Comparison of ENCODE assay signal across 7 mouse cellular contexts in the genomic region with DNA sequence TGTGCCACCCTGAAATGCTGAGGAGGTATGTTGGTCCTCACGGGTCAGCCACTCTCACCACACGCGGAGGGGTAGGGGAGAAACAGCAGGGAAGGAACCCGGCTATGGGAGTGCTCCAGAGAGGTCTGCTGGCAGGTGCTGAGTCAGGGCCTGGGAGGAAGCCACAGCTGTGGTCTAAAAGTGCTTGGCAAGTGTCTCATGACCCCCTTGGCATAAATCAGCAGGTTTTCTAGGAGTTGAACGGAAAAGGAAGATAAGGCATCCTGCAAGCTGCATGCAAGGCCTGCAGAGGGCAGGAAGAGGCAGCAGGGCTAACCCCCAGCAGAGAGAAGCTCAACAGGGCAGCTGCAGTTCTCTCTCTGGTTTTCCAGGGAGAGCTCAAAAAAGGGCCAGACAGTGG. TPM values are rescaled to one million over a fixed set of nuclear protein-coding genes. Genes with fewer than 3 reads are reported as not detected.
DNase-seq lines count a peak whose midpoint lies in the region; ATAC-seq and TF ChIP-seq lines count a peak whose summit lies in the region.

No protein-coding gene starts in this region.

- H3K9ac ChIP-seq in midbrain, embryonic 12.5 days (replicated peaks) = 0 out of 2 replicates have a peak overlapping the region, but pooled peaks have one; percentile 15
- H3K9ac ChIP-seq in forebrain, embryonic 13.5 days = no peak overlapping the region

- H3K4me2 ChIP-seq in midbrain, embryonic 12.5 days (replicated peaks) = no peak overlapping the region
- H3K4me2 ChIP-seq in forebrain, embryonic 13.5 days = no peak overlapping the region

- H3K9me3 ChIP-seq in midbrain, embryonic 12.5 days = no peaks in the 10 kb centered on the region
- H3K9me3 ChIP-seq in midbrain, embryonic 10.5 days (replicated peaks) = no peaks in the 10 kb centered on the region
- no peaks in the 10 kb centered on the region for H3K9me3 ChIP-seq in forebrain, embryonic 13.5 days (replicated peaks)

- TF ChIP-seq POLR2A in kidney, adult 2 months (IDR thresholded peaks at IDR 0.05; ENCODE audit: low read depth, low read length) = no peak

- H3K27ac ChIP-seq in midbrain, embryonic 12.5 days (replicated peaks) = no peak overlapping the region
- H3K27ac ChIP-seq in midbrain, embryonic 10.5 days (replicated peaks) = no peak overlapping the region
- peak overlapping the region; percentile 3; the same call in 1 of the 2 replicates for H3K27ac ChIP-seq in kidney, adult 2 months (ENCODE audit: insufficient read depth, low read depth, low read length)
- no peak overlapping the region; the same call in 1 of the 2 replicates for H3K27ac ChIP-seq in forebrain, embryonic 13.5 days

- H3K4me3 ChIP-seq in midbrain, embryonic 12.5 days = no peak overlapping the region
- no peak overlapping the region for H3K4me3 ChIP-seq in midbrain, embryonic 10.5 days
- H3K4me3 ChIP-seq in kidney, adult 2 months (ENCODE audit: insufficient read depth, low read depth, low read length) = no peak overlapping the region
- no peak overlapping the region for H3K4me3 ChIP-seq in forebrain, embryonic 13.5 days

- ATAC-seq in midbrain, embryonic 12.5 days (ENCODE audit: low FRiP score, low read depth) = no peak
- ATAC-seq in forebrain, embryonic 13.5 days = no peak

- WGBS in midbrain, embryonic 12.5 days = 81% methylated on average over 5 of the region's 5 CpGs
- 84% methylated on average over 5 of the region's 5 CpGs for WGBS in midbrain, embryonic 10.5 days
- WGBS in kidney, adult 2 months = 15% methylated on average over 5 of the region's 5 CpGs
- 75% methylated on average over 5 of the region's 5 CpGs for WGBS in forebrain, embryonic 13.5 days

- H3K4me1 ChIP-seq in midbrain, embryonic 12.5 days = peaks cover 21% of the 10 kb centered on the region
- H3K4me1 ChIP-seq in midbrain, embryonic 10.5 days = peaks cover 27% of the 10 kb centered on the region
- H3K4me1 ChIP-seq in kidney, adult 2 months (ENCODE audit: control insufficient read depth, insufficient read depth, low read length) = peaks cover 54% of the 10 kb centered on the region
- peaks cover 28% of the 10 kb centered on the region for H3K4me1 ChIP-seq in forebrain, embryonic 13.5 days

- H3K27me3 ChIP-seq in midbrain, embryonic 12.5 days = no peaks in the 10 kb centered on the region
- H3K27me3 ChIP-seq in midbrain, embryonic 10.5 days (ENCODE audit: low read depth, poor library complexity, severe bottlenecking) = no peaks in the 10 kb centered on the region
- no peaks in the 10 kb centered on the region for H3K27me3 ChIP-seq in kidney, adult 2 months (replicated peaks; ENCODE audit: control insufficient read depth, insufficient read depth, low read length)
- no peaks in the 10 kb centered on the region for H3K27me3 ChIP-seq in forebrain, embryonic 13.5 days

- DNase-seq in midbrain, embryonic 10.5 days (ENCODE audit: low spot score) = no peak
- DNase-seq in brain, adult 2 months (ENCODE audit: low read depth, low spot score) = peak; percentile 62
- DNase-seq in kidney, adult 2 months = peak; percentile 81
- DNase-seq in lung, postnatal 4 days = peak; percentile 28 to 48
- no peak for DNase-seq in embryo, embryonic 9.5 days (ENCODE audit: extremely low spot score)

- H3K36me3 ChIP-seq in midbrain, embryonic 12.5 days = peaks cover 43% of the 10 kb centered on the region
- H3K36me3 ChIP-seq in midbrain, embryonic 10.5 days = peaks cover 83% of the 10 kb centered on the region
- H3K36me3 ChIP-seq in kidney, adult 2 months (ENCODE audit: control insufficient read depth, insufficient read depth, low read length) = no peaks in the 10 kb centered on the region
- H3K36me3 ChIP-seq in forebrain, embryonic 13.5 days (ENCODE audit: poor library complexity, severe bottlenecking) = peaks cover 57% of the 10 kb centered on the region

- peak; percentile 29 for TF ChIP-seq CTCF in kidney, adult 2 months (conservative IDR thresholded peaks at IDR 0.05; ENCODE audit: insufficient read depth, insufficient read length, low read depth, low read length)

RNA-seq across cellular contexts. Expression of a gene that starts 5.5 kb away (rescaled TPM):
- 131 and 138 TPM in 2 replicates for polyA plus RNA-seq in midbrain, embryonic 12.5 days (2016; fragmentation: Nextera tagmentation; extraction: Ambion mirVana)
- 161 and 162 TPM in 2 replicates for polyA plus RNA-seq in midbrain, embryonic 10.5 days (2016; fragmentation: Nextera tagmentation; extraction: Ambion mirVana)
- polyA plus RNA-seq in kidney, adult 2 months (2012; rRNA removed) = 48.7 and 56.7 TPM in 2 replicates
- 116 and 127 TPM in 2 replicates for polyA plus RNA-seq in forebrain, embryonic 13.5 days (2015; fragmentation: Nextera tagmentation; extraction: Ambion mirVana)

RNA-seq across cellular contexts. Expression of a gene that starts 9.3 kb away (rescaled TPM):
- polyA plus RNA-seq in midbrain, embryonic 12.5 days (2016; fragmentation: Nextera tagmentation; extraction: Ambion mirVana) = 32.5 and 34.5 TPM in 2 replicates
- polyA plus RNA-seq in midbrain, embryonic 10.5 days (2016; fragmentation: Nextera tagmentation; extraction: Ambion mirVana) = 45.4 and 49.3 TPM in 2 replicates
- 1.0 and 1.2 TPM in 2 replicates for polyA plus RNA-seq in kidney, adult 2 months (2012; rRNA removed)
- 22.0 and 26.7 TPM in 2 replicates for polyA plus RNA-seq in forebrain, embryonic 13.5 days (2015; fragmentation: Nextera tagmentation; extraction: Ambion mirVana)

RNA-seq across cellular contexts. Expression of a gene that starts 25.4 kb away (rescaled TPM):
- 195 and 205 TPM in 2 replicates for polyA plus RNA-seq in midbrain, embryonic 12.5 days (2016; fragmentation: Nextera tagmentation; extraction: Ambion mirVana)
- polyA plus RNA-seq in midbrain, embryonic 10.5 days (2016; fragmentation: Nextera tagmentation; extraction: Ambion mirVana) = 131 and 160 TPM in 2 replicates
- polyA plus RNA-seq in kidney, adult 2 months (2012; rRNA removed) = 98.3 and 116 TPM in 2 replicates
- 168 TPM in 2 replicates for polyA plus RNA-seq in forebrain, embryonic 13.5 days (2015; fragmentation: Nextera tagmentation; extraction: Ambion mirVana)

RNA-seq across cellular contexts. Expression of a gene that starts 25.5 kb away (rescaled TPM):
- 4.7 and 5.7 TPM in 2 replicates for polyA plus RNA-seq in midbrain, embryonic 12.5 days (2016; fragmentation: Nextera tagmentation; extraction: Ambion mirVana)
- polyA plus RNA-seq in midbrain, embryonic 10.5 days (2016; fragmentation: Nextera tagmentation; extraction: Ambion mirVana) = 5.2 and 5.5 TPM in 2 replicates
- 20.1 and 22.6 TPM in 2 replicates for polyA plus RNA-seq in kidney, adult 2 months (2012; rRNA removed)
- polyA plus RNA-seq in forebrain, embryonic 13.5 days (2015; fragmentation: Nextera tagmentation; extraction: Ambion mirVana) = 3.9 and 4.8 TPM in 2 replicates

RNA-seq across cellular contexts. Expression of a gene that starts 43.9 kb away (rescaled TPM):
- polyA plus RNA-seq in midbrain, embryonic 12.5 days (2016; fragmentation: Nextera tagmentation; extraction: Ambion mirVana) = 54.9 and 58.1 TPM in 2 replicates
- polyA plus RNA-seq in midbrain, embryonic 10.5 days (2016; fragmentation: Nextera tagmentation; extraction: Ambion mirVana) = 35.7 and 41.2 TPM in 2 replicates
- 75.6 and 90.3 TPM in 2 replicates for polyA plus RNA-seq in kidney, adult 2 months (2012; rRNA removed)
- 68.7 and 68.8 TPM in 2 replicates for polyA plus RNA-seq in forebrain, embryonic 13.5 days (2015; fragmentation: Nextera tagmentation; extraction: Ambion mirVana)

Comparison
In these comparisons a context has a peak if more than half of its experiments do, and no peak if none do; other contexts are left out.
1. DNase-seq: peak in brain, adult 2 months (single experiment), kidney, adult 2 months (single experiment) and lung, postnatal 4 days (2 of 2); none in midbrain, embryonic 10.5 days (single experiment) and embryo, embryonic 9.5 days (single experiment).
2. RNA of a gene that starts 9.3 kb away (polyA plus RNA-seq): 45.4 to 49.3 TPM in midbrain, embryonic 10.5 days, 32.5 to 34.5 TPM in midbrain, embryonic 12.5 days and 22.0 to 26.7 TPM in forebrain, embryonic 13.5 days; 1.0 to 1.2 TPM in kidney, adult 2 months; every median in the first group is over 10 times any median in the second.